In the genomic region with DNA sequence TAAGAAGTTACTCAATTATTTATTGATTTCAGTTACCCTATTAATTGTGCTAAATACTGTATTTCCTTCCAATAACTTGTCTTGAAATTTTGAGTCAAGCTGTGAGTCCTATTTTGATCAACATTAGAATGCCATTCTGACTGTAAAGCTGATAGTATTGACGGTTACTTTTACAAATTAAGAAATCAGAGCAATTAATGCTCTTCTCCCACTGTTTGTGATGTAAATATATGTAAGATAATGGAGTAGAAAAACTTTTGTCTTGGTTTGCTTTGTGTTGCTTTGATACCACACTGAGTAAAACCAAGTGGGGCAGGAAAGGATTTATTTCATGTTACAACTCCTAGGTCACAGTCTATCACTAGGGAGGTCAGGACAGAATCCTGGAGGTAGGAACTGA, we compare ENCODE assay signal across 32 mouse cellular contexts.
"Had no signal": no experiment of that assay in that cellular context is flagged by ENCODE, and none has a peak within 500 bp of the region (broad histone marks: within the 10 kb centered on the region; RNA-seq: fewer than 3 reads in every experiment).

No protein-coding gene starts in this region.

- H3K27me3 ChIP-seq: limb, embryonic 12.5 days; limb, embryonic 13.5 days; limb, embryonic 15.5 days; liver, embryonic 12.5 days; liver, embryonic 13.5 days; liver, embryonic 15.5 days; lung, embryonic 15.5 days; megakaryocyte, embryonic 14.5 days; midbrain, embryonic 12.5 days; midbrain, embryonic 13.5 days; midbrain, embryonic 15.5 days; neural tube, embryonic 12.5 days had no signal

- H3K4me2 ChIP-seq: limb, embryonic 12.5 days; limb, embryonic 13.5 days; limb, embryonic 15.5 days; liver, embryonic 11.5 days; liver, embryonic 12.5 days; liver, embryonic 13.5 days; liver, embryonic 15.5 days; lung, embryonic 14.5 days; lung, embryonic 15.5 days; midbrain, embryonic 11.5 days; midbrain, embryonic 12.5 days; midbrain, embryonic 13.5 days; midbrain, embryonic 15.5 days; neural tube, embryonic 12.5 days had no signal

- H3K9me3 ChIP-seq: limb, embryonic 10.5 days; limb, embryonic 12.5 days; limb, embryonic 13.5 days; limb, embryonic 15.5 days; liver, embryonic 12.5 days; liver, embryonic 13.5 days; liver, embryonic 15.5 days; lung, embryonic 15.5 days; megakaryocyte, embryonic 14.5 days; midbrain, embryonic 10.5 days; midbrain, embryonic 12.5 days; midbrain, embryonic 13.5 days; midbrain, embryonic 15.5 days; neural tube, embryonic 12.5 days had no signal

- H3K4me3 ChIP-seq: limb, embryonic 10.5 days; limb, embryonic 12.5 days; limb, embryonic 13.5 days; limb, embryonic 15.5 days; liver, embryonic 12.5 days; liver, embryonic 13.5 days; liver, embryonic 15.5 days; lung, embryonic 15.5 days; megakaryocyte, embryonic 14.5 days; midbrain, embryonic 10.5 days; midbrain, embryonic 12.5 days; midbrain, embryonic 13.5 days; midbrain, embryonic 15.5 days; myocyte; neural tube, embryonic 12.5 days had no signal

- DNase-seq: left cerebral cortex, postnatal 4 days; liver; liver, embryonic 13.5 days; liver, postnatal 0 days; lung, adult 18-20 months; lung, adult 2 months; lung, embryonic 14.5 days; lung, postnatal 10 days; lung, postnatal 14 days; lung, postnatal 36 days; lung, postnatal 4 days; midbrain, embryonic 14.5 days had no signal

- H3K4me1 ChIP-seq: liver, embryonic 12.5 days; liver, embryonic 13.5 days; liver, embryonic 15.5 days; lung, embryonic 15.5 days; midbrain, embryonic 12.5 days; midbrain, embryonic 13.5 days; midbrain, embryonic 15.5 days had no signal

- H3K36me3 ChIP-seq: limb, embryonic 12.5 days; liver, embryonic 12.5 days; liver, embryonic 13.5 days; liver, embryonic 15.5 days; lung, embryonic 15.5 days; midbrain, embryonic 10.5 days; midbrain, embryonic 12.5 days; midbrain, embryonic 13.5 days; midbrain, embryonic 15.5 days; neural tube, embryonic 12.5 days had no signal

- ATAC-seq: liver, embryonic 12.5 days; liver, postnatal 0 days; lung, postnatal 0 days; midbrain, embryonic 13.5 days; midbrain, embryonic 15.5 days; midbrain, embryonic 16.5 days had no signal

- H3K27ac ChIP-seq: limb, embryonic 10.5 days; limb, embryonic 12.5 days; limb, embryonic 13.5 days; limb, embryonic 15.5 days; liver, embryonic 12.5 days; liver, embryonic 13.5 days; liver, embryonic 14.5 days; liver, embryonic 15.5 days; lung, embryonic 15.5 days; macrophage; midbrain, embryonic 10.5 days; midbrain, embryonic 12.5 days; midbrain, embryonic 13.5 days; midbrain, embryonic 15.5 days; neural tube, embryonic 12.5 days had no signal

- H3K9ac ChIP-seq: limb, embryonic 12.5 days; limb, embryonic 13.5 days; limb, embryonic 15.5 days; liver, embryonic 12.5 days; liver, embryonic 13.5 days; liver, embryonic 14.5 days; liver, embryonic 15.5 days; liver, postnatal 0 days; lung, embryonic 14.5 days; lung, embryonic 15.5 days; midbrain, embryonic 12.5 days; midbrain, embryonic 13.5 days; midbrain, embryonic 15.5 days; neural tube, embryonic 12.5 days had no signal
